Mouse (Mus musculus): Measurements from ENCODE around the gene Sp1. TPM values are rescaled to one million over a fixed set of nuclear protein-coding genes. Genes with fewer than 3 reads are reported as not detected.
A peak's percentile ranks its signal among the peaks of the same experiment; 100 is the strongest.

Gene Sp1
- polyA plus RNA-seq, 1 experiment from 2014 or later, result 7.0 TPM

GRCm38 (mm10) chr15:102392520-102392919 lies 13.4 kb upstream of the Sp1 start:
- Histone ChIP-seq H3K27me3 (replicated peaks; ENCODE audit: control insufficient read depth, insufficient read depth, low read length) (no peaks in the 10 kb centered on the region), H3K4me2 (ENCODE audit: low read length) (no peak overlapping the region), H3K4me1 (ENCODE audit: control insufficient read depth, insufficient read depth, low read length) (no peaks in the 10 kb centered on the region), H3K9ac (ENCODE audit: low read length) (no peak overlapping the region), H3K36me3 (ENCODE audit: control insufficient read depth, insufficient read depth, low read length) (no peaks in the 10 kb centered on the region), H3K27ac (ENCODE audit: low read depth, low read length) (no peak overlapping the region), H3K4me3 (ENCODE audit: low read depth, low read length) (no peak overlapping the region), H3K9me3 (replicated peaks; ENCODE audit: control insufficient read depth, low read length) (no peaks in the 10 kb centered on the region)
- 26% methylated on average over 2 of the region's 2 CpGs for WGBS
- DNase-seq (ENCODE audit: low spot score) (no peak), ATAC-seq (no peak)

GRCm38 (mm10) chr15:102393584-102394014 lies 12.3 kb upstream of the Sp1 start:
- Histone ChIP-seq H3K27ac (ENCODE audit: low read depth, low read length) (no peak overlapping the region), H3K9me3 (replicated peaks; ENCODE audit: control insufficient read depth, low read length) (no peaks in the 10 kb centered on the region), H3K27me3 (replicated peaks; ENCODE audit: control insufficient read depth, insufficient read depth, low read length) (no peaks in the 10 kb centered on the region), H3K4me3 (ENCODE audit: low read depth, low read length) (no peak overlapping the region), H3K4me1 (ENCODE audit: control insufficient read depth, insufficient read depth, low read length) (no peaks in the 10 kb centered on the region), H3K4me2 (ENCODE audit: low read length) (no peak overlapping the region), H3K9ac (ENCODE audit: low read length) (no peak overlapping the region), H3K36me3 (ENCODE audit: control insufficient read depth, insufficient read depth, low read length) (no peaks in the 10 kb centered on the region)
- ATAC-seq, result no peak
- no peak for DNase-seq (ENCODE audit: low spot score)

- Histone ChIP-seq H3K27me3 (replicated peaks; ENCODE audit: control insufficient read depth, insufficient read depth, low read length) (no peaks in the 10 kb centered on the region), H3K4me1 (ENCODE audit: control insufficient read depth, insufficient read depth, low read length) (peaks cover 6% of the 10 kb centered on the region; the same call in 1 of the 2 replicates), H3K4me2 (ENCODE audit: low read length) (no peak overlapping the region), H3K36me3 (ENCODE audit: control insufficient read depth, insufficient read depth, low read length) (no peaks in the 10 kb centered on the region), H3K27ac (ENCODE audit: low read depth, low read length) (no peak overlapping the region), H3K9ac (ENCODE audit: low read length) (no peak overlapping the region), H3K4me3 (ENCODE audit: low read depth, low read length) (no peak overlapping the region), H3K9me3 (replicated peaks; ENCODE audit: control insufficient read depth, low read length) (no peaks in the 10 kb centered on the region)
- DNase-seq (ENCODE audit: low spot score) (no peak), ATAC-seq (no peak)
- WGBS, result 27% methylated on average over 3 of the region's 3 CpGs
Measured at GRCm38 (mm10) chr15:102395061-102395460, 10.9 kb upstream of the Sp1 start.

GRCm38 (mm10) chr15:102398629-102399028 lies 7.3 kb upstream of the Sp1 start:
- H3K4me2 ChIP-seq (ENCODE audit: low read length), result no peak overlapping the region
- H3K4me1 ChIP-seq (ENCODE audit: control insufficient read depth, insufficient read depth, low read length), result peaks cover 6% of the 10 kb centered on the region; the same call in 1 of the 2 replicates
- H3K36me3 ChIP-seq (ENCODE audit: control insufficient read depth, insufficient read depth, low read length), result no peaks in the 10 kb centered on the region
- ATAC-seq (no peak), DNase-seq (ENCODE audit: low spot score) (no peak)
- no peak overlapping the region for H3K27ac ChIP-seq (ENCODE audit: low read depth, low read length)
- WGBS, result 24% methylated on average over 5 of the region's 5 CpGs
- no peaks in the 10 kb centered on the region for H3K9me3 ChIP-seq (replicated peaks; ENCODE audit: control insufficient read depth, low read length)
- no peak overlapping the region for H3K9ac ChIP-seq (ENCODE audit: low read length)
- H3K4me3 ChIP-seq (ENCODE audit: low read depth, low read length), result no peak overlapping the region
- no peaks in the 10 kb centered on the region for H3K27me3 ChIP-seq (replicated peaks; ENCODE audit: control insufficient read depth, insufficient read depth, low read length)

GRCm38 (mm10) chr15:102399229-102400221 lies 6.4 kb upstream of the Sp1 start:
- no peaks in the 10 kb centered on the region for H3K36me3 ChIP-seq (ENCODE audit: control insufficient read depth, insufficient read depth, low read length)
- peak overlapping the region; percentile 37 for H3K4me3 ChIP-seq (ENCODE audit: low read depth, low read length)
- H3K27me3 ChIP-seq (replicated peaks; ENCODE audit: control insufficient read depth, insufficient read depth, low read length), result no peaks in the 10 kb centered on the region
- no peak overlapping the region for H3K27ac ChIP-seq (ENCODE audit: low read depth, low read length)
- H3K4me1 ChIP-seq (ENCODE audit: control insufficient read depth, insufficient read depth, low read length), result peaks cover 6% of the 10 kb centered on the region; the same call in 1 of the 2 replicates
- H3K4me2 ChIP-seq (ENCODE audit: low read length), result peak overlapping the region; percentile 67
- H3K9me3 ChIP-seq (replicated peaks; ENCODE audit: control insufficient read depth, low read length), result no peaks in the 10 kb centered on the region
- peak; percentile 66 for ATAC-seq
- peak; percentile 60 for DNase-seq (ENCODE audit: low spot score)
- 5% methylated on average over 34 of the region's 34 CpGs for WGBS
- peak overlapping the region; percentile 59 for H3K9ac ChIP-seq (ENCODE audit: low read length)

GRCm38 (mm10) chr15:102400476-102401045 lies 5.4 kb upstream of the Sp1 start:
- no peak overlapping the region for H3K9ac ChIP-seq (ENCODE audit: low read length)
- no peak overlapping the region for H3K4me2 ChIP-seq (ENCODE audit: low read length)
- H3K27ac ChIP-seq (ENCODE audit: low read depth, low read length), result no peak overlapping the region
- DNase-seq (ENCODE audit: low spot score) (no peak), ATAC-seq (no peak)
- peaks cover 6% of the 10 kb centered on the region; the same call in 1 of the 2 replicates for H3K4me1 ChIP-seq (ENCODE audit: control insufficient read depth, insufficient read depth, low read length)
- no peaks in the 10 kb centered on the region for H3K9me3 ChIP-seq (replicated peaks; ENCODE audit: control insufficient read depth, low read length)
- 85% methylated on average over 10 of the region's 10 CpGs for WGBS
- no peaks in the 10 kb centered on the region for H3K36me3 ChIP-seq (ENCODE audit: control insufficient read depth, insufficient read depth, low read length)
- no peaks in the 10 kb centered on the region for H3K27me3 ChIP-seq (replicated peaks; ENCODE audit: control insufficient read depth, insufficient read depth, low read length)
- no peak overlapping the region for H3K4me3 ChIP-seq (ENCODE audit: low read depth, low read length)

GRCm38 (mm10) chr15:102401278-102401677 lies 4.7 kb upstream of the Sp1 start:
- no peaks in the 10 kb centered on the region for H3K9me3 ChIP-seq (replicated peaks; ENCODE audit: control insufficient read depth, low read length)
- no peak overlapping the region for H3K4me3 ChIP-seq (ENCODE audit: low read depth, low read length)
- H3K4me2 ChIP-seq (ENCODE audit: low read length), result no peak overlapping the region
- 72% methylated on average over 2 of the region's 2 CpGs for WGBS
- H3K36me3 ChIP-seq (ENCODE audit: control insufficient read depth, insufficient read depth, low read length), result no peaks in the 10 kb centered on the region
- no peak overlapping the region for H3K27ac ChIP-seq (ENCODE audit: low read depth, low read length)
- peaks cover 6% of the 10 kb centered on the region; the same call in 1 of the 2 replicates for H3K4me1 ChIP-seq (ENCODE audit: control insufficient read depth, insufficient read depth, low read length)
- H3K27me3 ChIP-seq (replicated peaks; ENCODE audit: control insufficient read depth, insufficient read depth, low read length), result no peaks in the 10 kb centered on the region
- ATAC-seq (no peak), DNase-seq (ENCODE audit: low spot score) (no peak)
- no peak overlapping the region for H3K9ac ChIP-seq (ENCODE audit: low read length)

GRCm38 (mm10) chr15:102402210-102402609 lies 3.7 kb upstream of the Sp1 start:
- Histone ChIP-seq H3K9me3 (replicated peaks; ENCODE audit: control insufficient read depth, low read length) (no peaks in the 10 kb centered on the region), H3K27me3 (replicated peaks; ENCODE audit: control insufficient read depth, insufficient read depth, low read length) (no peaks in the 10 kb centered on the region), H3K4me1 (ENCODE audit: control insufficient read depth, insufficient read depth, low read length) (peaks cover 9% of the 10 kb centered on the region; the same call in 1 of the 2 replicates), H3K27ac (ENCODE audit: low read depth, low read length) (no peak overlapping the region), H3K36me3 (ENCODE audit: control insufficient read depth, insufficient read depth, low read length) (no peaks in the 10 kb centered on the region), H3K4me3 (ENCODE audit: low read depth, low read length) (no peak overlapping the region), H3K4me2 (ENCODE audit: low read length) (no peak overlapping the region), H3K9ac (ENCODE audit: low read length) (no peak overlapping the region)
- ATAC-seq, result no peak
- DNase-seq (ENCODE audit: low spot score), result no peak
- WGBS, result 93% methylated on average over 3 of the region's 3 CpGs
